Mouse (Mus musculus) ES-E14 (cell line): ENCODE measurements at regions not wholly inside any gene's neighbourhood (a gene's known extent, or its start where the extent isn't known, plus 50 kb on each side); places are given as distances from the start of the nearest gene placed in this dataset.

Experiments
- CHD2 ChIP-seq: IDR thresholded peaks from 2 replicates; pipeline ENCODE4 v1.6.1; 2014; ENCODE audit warnings: mild to moderate bottlenecking, low read depth, low read length, inconsistent platforms
- MAFK ChIP-seq: IDR thresholded peaks from 2 replicates; pipeline ENCODE4 v1.6.1; 2014; ENCODE audit warnings: mild to moderate bottlenecking, low read depth, low read length, inconsistent platforms; ENCODE audit not compliant: insufficient read depth
- ZC3H11A ChIP-seq: IDR thresholded peaks from 2 replicates; pipeline ENCODE4 v1.6.1; 2012; ENCODE audit warnings: low read depth, mild to moderate bottlenecking, inconsistent platforms, low read length, borderline replicate concordance
- ZNF384 ChIP-seq: IDR thresholded peaks from 2 replicates; pipeline ENCODE4 v1.6.1; 2012; ENCODE audit warnings: low read depth, low read length, inconsistent platforms

GRCm38 (mm10) chr16:39368276-39368675 is 475.8 kb downstream of the Igsf11 start:
- TF ChIP-seq ZNF384 (no peak), MAFK (no peak), CHD2 (no peak), ZC3H11A (no peak)
